Mouse (Mus musculus): Measurements from ENCODE around the gene Scgb1a1.
"Not testable (repeated sequence)": the region's sequence is repeated elsewhere in the genome, so short reads cannot be mapped to it uniquely, and the experiment has no call there.

The Scgb1a1 gene

DNA sequence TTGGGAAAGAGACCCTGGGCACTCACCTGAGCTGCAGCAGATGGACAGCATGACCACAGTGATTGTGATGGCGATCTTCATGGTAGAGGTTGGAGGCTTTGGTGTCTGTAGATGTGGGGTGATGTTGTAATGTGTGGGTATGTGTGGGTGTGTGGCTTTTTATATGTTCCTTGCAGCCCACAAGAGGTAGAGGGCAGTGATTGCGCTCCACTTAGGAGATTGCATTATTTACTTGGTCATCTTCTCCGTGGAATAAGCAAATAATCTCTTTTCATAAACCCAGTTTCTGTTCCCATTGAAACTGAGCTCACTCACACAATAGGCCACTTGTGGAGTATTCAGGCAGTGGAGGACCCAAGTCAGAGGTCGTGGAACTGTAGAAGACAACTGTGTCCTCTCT is at the start of gene Scgb1a1:
Gene Scgb1a1 (minus strand): TSS at position 138 of the 400 bp plus-strand sequence.
- DNase-seq = no peak

DNA sequence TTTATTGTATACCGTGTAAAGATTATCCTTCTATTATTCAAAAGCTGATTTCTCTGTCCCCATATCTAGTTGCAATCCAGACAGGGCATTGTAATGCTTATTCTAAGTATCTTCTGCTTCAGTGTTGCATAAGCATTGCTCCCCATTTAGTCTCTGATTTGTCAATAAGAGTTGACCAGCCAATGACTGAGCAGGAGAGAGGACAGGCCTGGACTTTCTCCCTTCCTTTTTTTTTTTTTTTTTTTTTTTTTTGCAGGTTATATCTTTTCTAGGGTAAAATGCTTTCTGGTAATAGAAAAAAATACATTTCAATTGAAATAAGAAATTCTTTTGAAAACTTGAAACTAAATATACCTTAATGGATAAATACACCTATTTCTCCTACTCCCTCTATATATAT is 49.4 kb upstream of the Scgb1a1 start:
- DNase-seq = no peak

GRCm38 (mm10) chr19:9135512-9136331 is 48.0 kb upstream of the Scgb1a1 start, which contains the start of gene Asrgl1:
Gene Asrgl1 (minus strand): TSS chr19:9135636.
- peak; percentile 93 to 94 for DNase-seq

- peak; percentile 36 to 38 for DNase-seq
Measured at GRCm38 (mm10) chr19:9134746-9135511, 47.2 kb upstream of the Scgb1a1 start.

GRCm38 (mm10) chr19:9129996-9130395 is 42.2 kb upstream of the Scgb1a1 start:
- DNase-seq = no peak

- DNase-seq = peak in 1 of 2 experiments; percentile 35
Measured at GRCm38 (mm10) chr19:9128499-9129194, 40.9 kb upstream of the Scgb1a1 start.

- DNase-seq = not testable (repeated sequence)
Measured at GRCm38 (mm10) chr19:9123986-9124385, 36.2 kb upstream of the Scgb1a1 start.

- no peak for DNase-seq
Measured at GRCm38 (mm10) chr19:9122390-9122789, 34.6 kb upstream of the Scgb1a1 start.

- DNase-seq = no peak
Measured at GRCm38 (mm10) chr19:9119655-9120425, 32.1 kb upstream of the Scgb1a1 start.

DNA sequence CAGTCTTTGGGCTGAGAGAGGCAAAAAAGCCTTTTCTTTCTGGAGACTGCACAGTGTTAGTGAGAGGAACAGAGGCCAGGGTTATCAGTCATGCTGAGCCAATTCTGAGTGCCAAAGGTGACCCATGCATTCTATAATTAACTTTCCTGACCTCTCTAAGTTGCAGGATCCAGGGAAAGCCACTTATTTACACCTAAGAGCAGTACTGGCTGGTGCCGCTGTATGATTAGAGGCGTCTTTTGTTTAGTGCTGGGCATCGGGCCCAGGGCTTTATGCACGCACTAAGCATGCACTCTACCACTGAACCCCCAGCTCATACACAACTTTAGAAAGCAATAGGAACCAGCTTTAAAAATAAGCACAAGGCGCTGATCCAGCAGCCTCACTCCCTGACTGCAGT is 29.5 kb upstream of the Scgb1a1 start:
- DNase-seq = peak in 1 of 2 experiments; percentile 33

GRCm38 (mm10) chr19:9116268-9116667 is 28.5 kb upstream of the Scgb1a1 start:
- DNase-seq = no peak

DNA sequence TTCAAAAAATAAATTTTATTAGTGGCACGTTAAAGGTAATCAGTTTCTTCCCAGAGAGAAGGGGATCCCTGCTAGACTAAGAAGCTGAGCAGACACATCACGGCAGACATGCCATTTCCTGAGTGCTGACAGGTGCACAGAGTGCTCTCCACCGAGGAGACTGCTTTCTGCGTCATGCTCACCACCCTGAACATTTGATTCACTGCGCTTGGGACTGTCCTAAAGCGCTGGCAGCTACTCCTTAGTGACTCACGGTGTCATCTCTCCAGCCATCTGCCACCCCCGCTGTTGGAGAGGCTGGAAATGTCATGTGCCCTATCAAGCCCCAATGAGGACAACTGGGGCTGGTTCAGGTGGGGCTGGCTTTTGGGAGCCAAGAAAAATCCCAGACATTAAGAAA is 24.3 kb upstream of the Scgb1a1 start:
- no peak for DNase-seq

DNA sequence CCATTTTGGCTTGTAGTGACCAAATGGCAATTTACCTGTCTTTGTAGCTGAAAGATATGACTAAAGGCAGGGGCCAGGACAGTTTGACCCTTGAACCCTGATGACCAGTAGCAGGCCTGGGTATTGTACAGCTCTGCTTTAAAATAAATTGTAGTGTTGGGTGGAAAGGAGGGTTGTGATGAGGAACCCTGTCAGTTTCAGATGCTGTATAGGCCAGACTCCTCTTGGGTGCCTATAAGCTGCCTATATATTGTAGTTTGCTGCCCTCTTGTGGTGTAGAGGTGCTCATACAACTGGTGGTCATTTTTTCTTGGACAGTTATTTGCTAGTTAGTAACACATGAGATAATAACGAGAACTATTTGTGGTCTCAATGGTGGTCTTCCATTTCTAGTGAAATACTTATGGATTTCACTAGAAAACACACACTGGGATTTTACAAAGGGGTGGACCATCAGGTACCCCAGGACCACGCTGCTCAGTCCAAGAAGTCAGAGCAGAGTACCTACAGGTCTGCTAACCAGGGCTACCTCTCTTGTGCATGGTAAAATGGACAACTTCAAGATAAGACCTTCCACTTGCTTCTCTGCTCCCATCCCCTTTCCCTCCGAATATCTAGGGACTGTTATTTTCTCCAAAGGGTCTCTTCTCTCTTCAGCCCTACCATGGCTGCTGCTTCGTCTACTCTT is 22.6 kb upstream of the Scgb1a1 start:
- peak in 1 of 2 experiments; percentile 65 for DNase-seq

- DNase-seq = no peak
Measured at GRCm38 (mm10) chr19:9108536-9108935, 20.8 kb upstream of the Scgb1a1 start.

DNA sequence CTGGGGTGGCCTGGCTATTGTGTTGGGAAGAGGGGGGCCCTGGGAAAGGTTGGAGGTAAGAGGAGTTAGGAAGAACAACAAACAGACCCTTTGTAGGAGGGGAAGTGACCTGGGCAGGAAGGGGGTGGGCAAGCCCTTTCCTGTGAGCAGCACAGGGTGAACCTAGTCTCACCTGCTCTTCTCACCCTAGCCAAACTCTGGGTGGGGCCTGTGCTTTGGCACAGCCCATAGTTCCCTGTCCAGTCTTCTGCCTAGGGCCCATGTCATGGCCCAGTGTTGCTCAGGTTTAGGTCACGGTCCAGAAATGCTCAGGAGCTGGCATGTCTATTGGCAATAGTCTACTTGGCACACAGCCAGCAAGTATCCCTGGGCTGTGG is 19.6 kb upstream of the Scgb1a1 start:
- peak; percentile 26 to 64 for DNase-seq

GRCm38 (mm10) chr19:9106751-9107378 is 19.1 kb upstream of the Scgb1a1 start:
- DNase-seq = peak; percentile 31 to 45

GRCm38 (mm10) chr19:9106096-9106495 is 18.3 kb upstream of the Scgb1a1 start:
- DNase-seq = peak; percentile 17 to 38

DNA sequence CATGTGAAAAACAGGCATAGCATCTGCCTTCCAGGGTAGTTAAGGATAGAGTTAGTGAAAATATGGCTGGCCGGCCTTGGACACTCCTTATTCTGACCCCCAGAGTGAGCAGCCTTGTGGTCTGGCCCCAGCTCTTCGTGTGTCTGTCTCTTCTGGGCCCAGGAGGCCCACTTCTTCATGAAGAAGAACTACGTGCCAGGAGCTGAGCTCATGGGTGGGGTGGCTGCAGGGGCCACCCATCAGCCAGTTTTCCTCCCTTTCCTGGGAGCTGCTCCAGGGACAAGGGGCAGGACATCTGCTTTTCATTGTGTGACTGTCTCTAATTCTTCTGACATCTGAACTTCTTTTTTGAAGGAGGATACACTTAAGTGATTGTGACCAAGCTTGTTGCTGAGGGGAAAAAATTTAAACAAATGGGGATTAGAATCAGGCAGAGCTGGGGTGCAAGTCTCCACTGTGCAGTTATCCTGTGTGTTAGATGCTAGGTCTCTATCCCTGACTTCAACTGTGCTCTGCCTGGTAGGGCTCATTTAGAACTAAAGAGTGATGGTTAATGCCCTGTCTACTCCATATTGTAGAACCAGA is 17.4 kb upstream of the Scgb1a1 start:
- DNase-seq = peak in 1 of 2 experiments; percentile 24

- DNase-seq = no peak
Measured at GRCm38 (mm10) chr19:9103986-9104385, 16.2 kb upstream of the Scgb1a1 start.

GRCm38 (mm10) chr19:9101062-9101457 is 13.3 kb upstream of the Scgb1a1 start:
- no peak for DNase-seq
